Mouse (Mus musculus) layer of hippocampus, adult 9-11 months (tissue): ENCODE measurements around the gene Dennd4c.

Experiments
- DNase-seq: peaks from one replicate; pipeline ENCODE4 v3.0.0; 2022

Dennd4c gene

GRCm38 (mm10) chr4:86886160-86886878 lies 138.0 kb downstream of the Dennd4c start:
- no peak for DNase-seq

GRCm38 (mm10) chr4:86887879-86888278 lies 139.5 kb downstream of the Dennd4c start:
- no peak for DNase-seq

- DNase-seq = no peak
These were observed 149.1 kb downstream of the Dennd4c start for GRCm38 (mm10) chr4:86897411-86897810.

GRCm38 (mm10) chr4:86898791-86899474 lies 150.6 kb downstream of the Dennd4c start:
- DNase-seq = no peak
